Mouse (Mus musculus): ENCODE results near the gene Vash2. TPM values are rescaled to one million over a fixed set of nuclear protein-coding genes. Genes with fewer than 3 reads are reported as not detected.

Gene Vash2
- polyA plus RNA-seq, 1 experiment, result 4.7 TPM

DNA sequence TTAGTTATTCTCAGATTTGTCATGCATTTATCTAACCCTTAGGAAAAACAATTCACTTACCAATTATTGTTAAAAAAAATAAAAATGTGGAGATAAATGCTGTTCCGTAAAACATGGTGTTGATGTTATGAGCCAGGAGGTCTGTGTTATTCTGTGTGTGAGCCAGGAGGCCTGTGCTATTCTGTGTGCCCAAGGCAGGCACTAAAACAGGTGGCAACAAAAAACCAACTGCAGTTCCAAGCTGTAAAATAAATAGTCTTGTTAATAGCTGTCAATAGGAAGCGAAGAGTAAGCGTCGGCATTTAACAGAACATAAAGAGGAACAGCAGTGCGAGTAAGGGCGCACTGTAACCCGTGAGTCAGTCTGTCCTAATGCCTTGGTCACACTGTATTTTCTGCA lies 41.9 kb upstream of the Vash2 start:
- no peak for TF ChIP-seq POLR2A (IDR thresholded peaks at IDR 0.05; ENCODE audit: insufficient read depth, low read length)
- TF ChIP-seq EP300 (IDR thresholded peaks at IDR 0.05; ENCODE audit: insufficient read depth, low read depth, low read length), result no peak
- TF ChIP-seq CTCF (IDR thresholded peaks at IDR 0.05; ENCODE audit: low read depth, low read length), result no peak
- no peaks in the 10 kb centered on the region for H3K27me3 ChIP-seq (ENCODE audit: control insufficient read depth, insufficient read depth, low read length, poor library complexity, severe bottlenecking)
- no peak overlapping the region for H3K27ac ChIP-seq (ENCODE audit: insufficient read depth, low read length)
- H3K36me3 ChIP-seq (ENCODE audit: control insufficient read depth, insufficient read depth, low read length, poor library complexity, severe bottlenecking), result 0 out of 2 replicates have a peak, but pooled peaks cover 2% of the 10 kb centered on the region
- H3K9ac ChIP-seq (ENCODE audit: low read depth, poor library complexity, severe bottlenecking), result no peak overlapping the region
- H3K4me1 ChIP-seq (ENCODE audit: control insufficient read depth, insufficient read depth, low read length), result no peaks in the 10 kb centered on the region
- H3K9me3 ChIP-seq (replicated peaks; ENCODE audit: control insufficient read depth, insufficient read depth, low read length, poor library complexity, severe bottlenecking), result no peaks in the 10 kb centered on the region
- no peak overlapping the region for H3K4me3 ChIP-seq (ENCODE audit: low read depth, low read length)

GRCm38 (mm10) chr1:191020217-191020924 lies 41.3 kb upstream of the Vash2 start:
- H3K27ac ChIP-seq (ENCODE audit: insufficient read depth, low read length), result no peak overlapping the region
- TF ChIP-seq POLR2A (IDR thresholded peaks at IDR 0.05; ENCODE audit: insufficient read depth, low read length) (no peak), CTCF (IDR thresholded peaks at IDR 0.05; ENCODE audit: low read depth, low read length) (no peak), EP300 (IDR thresholded peaks at IDR 0.05; ENCODE audit: insufficient read depth, low read depth, low read length) (no peak)
- H3K9me3 ChIP-seq (replicated peaks; ENCODE audit: control insufficient read depth, insufficient read depth, low read length, poor library complexity, severe bottlenecking), result no peaks in the 10 kb centered on the region
- H3K36me3 ChIP-seq (ENCODE audit: control insufficient read depth, insufficient read depth, low read length, poor library complexity, severe bottlenecking), result 0 out of 2 replicates have a peak, but pooled peaks cover 2% of the 10 kb centered on the region
- no peak overlapping the region for H3K9ac ChIP-seq (ENCODE audit: low read depth, poor library complexity, severe bottlenecking)
- H3K27me3 ChIP-seq (ENCODE audit: control insufficient read depth, insufficient read depth, low read length, poor library complexity, severe bottlenecking), result no peaks in the 10 kb centered on the region
- no peaks in the 10 kb centered on the region for H3K4me1 ChIP-seq (ENCODE audit: control insufficient read depth, insufficient read depth, low read length)
- H3K4me3 ChIP-seq (ENCODE audit: low read depth, low read length), result no peak overlapping the region

GRCm38 (mm10) chr1:191019803-191020202 lies 40.7 kb upstream of the Vash2 start:
- H3K27ac ChIP-seq (ENCODE audit: insufficient read depth, low read length), result no peak overlapping the region
- H3K9me3 ChIP-seq (replicated peaks; ENCODE audit: control insufficient read depth, insufficient read depth, low read length, poor library complexity, severe bottlenecking), result no peaks in the 10 kb centered on the region
- H3K27me3 ChIP-seq (ENCODE audit: control insufficient read depth, insufficient read depth, low read length, poor library complexity, severe bottlenecking), result no peaks in the 10 kb centered on the region
- no peaks in the 10 kb centered on the region for H3K4me1 ChIP-seq (ENCODE audit: control insufficient read depth, insufficient read depth, low read length)
- TF ChIP-seq EP300 (IDR thresholded peaks at IDR 0.05; ENCODE audit: insufficient read depth, low read depth, low read length) (no peak), POLR2A (IDR thresholded peaks at IDR 0.05; ENCODE audit: insufficient read depth, low read length) (no peak), CTCF (IDR thresholded peaks at IDR 0.05; ENCODE audit: low read depth, low read length) (no peak)
- H3K36me3 ChIP-seq (ENCODE audit: control insufficient read depth, insufficient read depth, low read length, poor library complexity, severe bottlenecking), result 0 out of 2 replicates have a peak, but pooled peaks cover 2% of the 10 kb centered on the region
- no peak overlapping the region for H3K4me3 ChIP-seq (ENCODE audit: low read depth, low read length)
- H3K9ac ChIP-seq (ENCODE audit: low read depth, poor library complexity, severe bottlenecking), result no peak overlapping the region

DNA sequence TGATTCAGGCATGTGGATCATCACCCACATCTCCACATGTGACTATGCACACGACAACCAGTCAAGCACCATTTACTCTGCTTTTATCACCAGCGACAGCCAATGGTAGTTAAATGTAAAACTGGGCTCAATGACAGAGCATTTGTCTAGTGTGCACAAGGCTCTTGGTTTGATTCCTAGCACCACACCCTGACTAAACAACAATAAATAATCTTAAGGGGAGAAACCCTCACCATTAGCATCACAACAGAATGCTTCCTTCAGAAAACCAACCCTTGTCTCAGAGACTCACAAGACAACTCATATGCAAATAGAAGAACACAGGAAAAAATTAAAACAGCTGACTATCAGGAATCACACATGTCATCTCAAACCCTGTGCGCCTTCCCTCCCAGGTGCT lies 35.2 kb upstream of the Vash2 start:
- Histone ChIP-seq H3K9ac (ENCODE audit: low read depth, poor library complexity, severe bottlenecking) (no peak overlapping the region), H3K36me3 (ENCODE audit: control insufficient read depth, insufficient read depth, low read length, poor library complexity, severe bottlenecking) (peaks cover 5% of the 10 kb centered on the region; the same call in 1 of the 2 replicates), H3K9me3 (replicated peaks; ENCODE audit: control insufficient read depth, insufficient read depth, low read length, poor library complexity, severe bottlenecking) (no peaks in the 10 kb centered on the region), H3K4me1 (ENCODE audit: control insufficient read depth, insufficient read depth, low read length) (no peaks in the 10 kb centered on the region), H3K27me3 (ENCODE audit: control insufficient read depth, insufficient read depth, low read length, poor library complexity, severe bottlenecking) (no peaks in the 10 kb centered on the region), H3K4me3 (ENCODE audit: low read depth, low read length) (no peak overlapping the region), H3K27ac (ENCODE audit: insufficient read depth, low read length) (no peak overlapping the region)
- TF ChIP-seq EP300 (IDR thresholded peaks at IDR 0.05; ENCODE audit: insufficient read depth, low read depth, low read length) (no peak), POLR2A (IDR thresholded peaks at IDR 0.05; ENCODE audit: insufficient read depth, low read length) (no peak), CTCF (IDR thresholded peaks at IDR 0.05; ENCODE audit: low read depth, low read length) (no peak)

GRCm38 (mm10) chr1:191008707-191009106 lies 29.6 kb upstream of the Vash2 start:
- TF ChIP-seq POLR2A (IDR thresholded peaks at IDR 0.05; ENCODE audit: insufficient read depth, low read length) (no peak), EP300 (IDR thresholded peaks at IDR 0.05; ENCODE audit: insufficient read depth, low read depth, low read length) (no peak), CTCF (IDR thresholded peaks at IDR 0.05; ENCODE audit: low read depth, low read length) (peak; percentile 50)
- H3K27ac ChIP-seq (ENCODE audit: insufficient read depth, low read length), result no peak overlapping the region
- H3K36me3 ChIP-seq (ENCODE audit: control insufficient read depth, insufficient read depth, low read length, poor library complexity, severe bottlenecking), result peaks cover 11% of the 10 kb centered on the region

DNA sequence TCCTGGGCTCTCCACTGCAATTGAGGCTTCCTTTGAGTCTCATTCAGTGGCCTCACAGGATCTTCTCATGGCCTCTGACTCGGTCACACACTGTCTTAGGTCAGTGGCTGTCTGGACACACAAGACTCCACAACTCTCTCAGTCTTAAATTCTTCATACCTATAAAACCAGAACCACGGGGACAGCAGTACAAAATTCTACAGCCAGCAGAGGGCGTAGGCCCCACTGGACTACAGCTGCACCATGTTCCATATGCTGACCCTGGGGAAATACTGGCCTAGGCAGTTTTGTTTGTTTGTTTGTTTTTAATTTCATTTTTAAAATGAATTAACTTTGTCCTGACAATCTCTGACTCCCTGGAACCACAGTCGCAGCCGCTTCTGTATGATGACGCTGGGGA lies 23.1 kb upstream of the Vash2 start:
- Histone ChIP-seq H3K27me3 (ENCODE audit: control insufficient read depth, insufficient read depth, low read length, poor library complexity, severe bottlenecking) (no peaks in the 10 kb centered on the region), H3K4me1 (ENCODE audit: control insufficient read depth, insufficient read depth, low read length) (no peaks in the 10 kb centered on the region), H3K36me3 (ENCODE audit: control insufficient read depth, insufficient read depth, low read length, poor library complexity, severe bottlenecking) (peaks cover 4% of the 10 kb centered on the region), H3K27ac (ENCODE audit: insufficient read depth, low read length) (no peak overlapping the region), H3K9ac (ENCODE audit: low read depth, poor library complexity, severe bottlenecking) (no peak overlapping the region), H3K9me3 (replicated peaks; ENCODE audit: control insufficient read depth, insufficient read depth, low read length, poor library complexity, severe bottlenecking) (no peaks in the 10 kb centered on the region), H3K4me3 (ENCODE audit: low read depth, low read length) (no peak overlapping the region)
- TF ChIP-seq CTCF (IDR thresholded peaks at IDR 0.05; ENCODE audit: low read depth, low read length), result peak; percentile 67
- TF ChIP-seq POLR2A (IDR thresholded peaks at IDR 0.05; ENCODE audit: insufficient read depth, low read length), result no peak

More at GRCm38 (mm10) chr1:191008707-191009106, 29.6 kb upstream of the Vash2 start:
- no peak overlapping the region for H3K9ac ChIP-seq (ENCODE audit: low read depth, poor library complexity, severe bottlenecking)
- no peaks in the 10 kb centered on the region for H3K9me3 ChIP-seq (replicated peaks; ENCODE audit: control insufficient read depth, insufficient read depth, low read length, poor library complexity, severe bottlenecking)
- H3K4me1 ChIP-seq (ENCODE audit: control insufficient read depth, insufficient read depth, low read length), result no peaks in the 10 kb centered on the region
- H3K27me3 ChIP-seq (ENCODE audit: control insufficient read depth, insufficient read depth, low read length, poor library complexity, severe bottlenecking), result no peaks in the 10 kb centered on the region
- H3K4me3 ChIP-seq (ENCODE audit: low read depth, low read length), result no peak overlapping the region
